Mouse (Mus musculus) stomach, postnatal 0 days (tissue): ENCODE results near the gene Tbc1d4. TPM values are rescaled to one million over a fixed set of nuclear protein-coding genes. Genes with fewer than 3 reads are reported as not detected.

Source experiments
- ATAC-seq: fragments of 200-750 bp; cut with Nextera tagmentation; 2 replicates; pipeline ENCODE4 v1.8.0; 2017; ENCODE audit not compliant: low FRiP score, low TSS enrichment
- DNase-seq: peaks from one replicate; pipeline ENCODE4 v3.0.0-alpha.2; 2016; ENCODE audit warnings: low spot score
- H3K27ac ChIP-seq: fragments of 300-500 bp; sonication (generic); replicated peaks from 2 replicates; pipeline ENCODE4 v1.5.1; 2014; ENCODE audit warnings: mild to moderate bottlenecking, control low read depth
- H3K27me3 ChIP-seq: fragments of 300-500 bp; sonication (generic); 2 replicates; pipeline ENCODE4 v1.6.1; 2014; ENCODE audit warnings: low read length; ENCODE audit not compliant: control insufficient read depth, insufficient read depth
- H3K36me3 ChIP-seq: fragments of 300-500 bp; sonication (generic); 2 replicates; pipeline ENCODE4 v1.6.1; 2014; ENCODE audit warnings: low read length, mixed read lengths; ENCODE audit not compliant: control insufficient read depth, insufficient read depth
- H3K4me1 ChIP-seq: fragments of 300-500 bp; sonication (generic); replicated peaks from 2 replicates; pipeline ENCODE4 v1.6.1; 2014; ENCODE audit warnings: antibody characterized with exemption; ENCODE audit not compliant: control insufficient read depth, insufficient read depth
- H3K4me2 ChIP-seq: fragments of 300-500 bp; sonication (generic); replicated peaks from 2 replicates; pipeline ENCODE4 v1.6.1; 2014; ENCODE audit warnings: low read depth, mild to moderate bottlenecking, control low read depth, moderate library complexity
- H3K4me3 ChIP-seq: fragments of 300-500 bp; sonication (generic); 2 replicates; pipeline ENCODE4 v1.5.1; 2014; ENCODE audit warnings: low read depth, low read length, control low read depth
- H3K9ac ChIP-seq: fragments of 300-500 bp; sonication (generic); 2 replicates; pipeline ENCODE4 v1.6.1; 2014; ENCODE audit warnings: mild to moderate bottlenecking, low read length, control low read depth, mixed read lengths
- H3K9me3 ChIP-seq: fragments of 300-500 bp; sonication (generic); 2 replicates; pipeline ENCODE4 v1.6.1; 2016; ENCODE audit warnings: low read length; ENCODE audit not compliant: control insufficient read depth
- CTCF ChIP-seq: IDR thresholded peaks from 2 replicates; pipeline ENCODE4 v1.5.1; 2016; ENCODE audit warnings: antibody characterized with exemption, low read depth, mild to moderate bottlenecking, moderate library complexity
- EP300 ChIP-seq: optimal IDR thresholded peaks from 2 replicates; pipeline ENCODE3; 2016; ENCODE audit warnings: antibody characterized with exemption
- WGBS: fragments of 180-500 bp; shearing (Covaris S2); extraction: QIAGEN DNeasy Blood & Tissue Kit; methylation state at CpG from one replicate; pipeline ENCODE4 v1.1.7; 2014; 5-methylcytosine and 5-hydroxymethylcytosine counted together
- polyA plus RNA-seq: library from polyadenylated mRNA; unstranded; fragments of >200 nt; fragmentation: Nextera tagmentation; extraction: Ambion mirVana; gene quantifications from 2 replicates; pipeline ENCODE4 v1.2.1, GENCODE M21; 2015

Tbc1d4 gene
- polyA plus RNA-seq, 1 experiment from 2014 or later, result 3.9 TPM

DNA sequence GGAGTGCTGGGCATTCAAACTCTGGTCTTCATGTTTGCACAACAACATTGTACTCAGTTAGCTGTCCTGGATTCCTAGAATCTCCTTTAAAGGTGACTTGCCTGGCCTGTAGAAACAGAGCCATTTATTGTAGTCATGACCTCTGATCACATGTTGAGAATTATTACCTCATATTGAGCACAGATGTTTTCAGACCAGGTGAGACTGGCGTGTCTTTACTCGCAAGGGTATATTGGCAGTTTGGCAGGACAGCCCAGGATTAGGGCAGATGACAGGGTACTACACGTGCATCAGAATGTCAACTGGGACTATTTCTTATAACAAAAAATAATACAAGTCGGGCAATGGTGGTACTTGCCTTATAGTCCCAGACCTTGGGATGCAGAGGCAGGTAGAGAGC, 41.6 kb upstream of the Tbc1d4 start:
- TF ChIP-seq EP300 (no peak), CTCF (no peak)
- H3K27ac ChIP-seq, result no peak overlapping the region
- DNase-seq (no peak), ATAC-seq (no peak)
- H3K36me3 ChIP-seq, result no peaks in the 10 kb centered on the region
- H3K4me3 ChIP-seq, result no peak overlapping the region
- 72% methylated on average over 4 of the region's 4 CpGs for WGBS
- no peaks in the 10 kb centered on the region for H3K27me3 ChIP-seq
- no peaks in the 10 kb centered on the region for H3K9me3 ChIP-seq
- H3K4me2 ChIP-seq, result no peak overlapping the region
- no peak overlapping the region for H3K9ac ChIP-seq
- no peaks in the 10 kb centered on the region for H3K4me1 ChIP-seq

DNA sequence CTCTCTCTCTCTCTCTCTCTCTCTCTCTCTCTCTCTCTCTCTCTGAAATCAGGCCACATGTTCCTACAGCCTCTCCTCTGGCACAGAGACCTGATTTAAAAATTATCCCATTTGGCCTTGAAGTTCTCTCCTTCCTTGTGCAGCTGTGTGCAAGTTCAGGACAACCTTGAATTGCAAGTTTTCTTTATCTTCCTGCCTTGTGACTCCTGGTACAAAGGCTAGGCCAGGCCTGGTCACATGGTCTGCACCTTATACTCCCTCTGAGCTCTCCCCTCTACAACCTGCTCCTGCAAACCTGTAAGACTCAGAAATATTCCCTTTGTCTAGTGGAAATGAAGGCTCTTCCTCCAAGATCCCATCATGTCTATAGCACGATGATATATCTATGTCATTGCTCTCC, 36.0 kb upstream of the Tbc1d4 start:
- Histone ChIP-seq H3K4me3 (no peak overlapping the region), H3K27ac (no peak overlapping the region), H3K27me3 (no peaks in the 10 kb centered on the region), H3K4me1 (no peaks in the 10 kb centered on the region), H3K9me3 (no peaks in the 10 kb centered on the region), H3K36me3 (no peaks in the 10 kb centered on the region), H3K4me2 (no peak overlapping the region), H3K9ac (no peak overlapping the region)
- 88% methylated on average over 1 of the region's 1 CpGs for WGBS
- DNase-seq (peak; percentile 30), ATAC-seq (peak; percentile 80)
- TF ChIP-seq CTCF, result no peak
- TF ChIP-seq EP300, result no peak

GRCm38 (mm10) chr14:101640153-101640843, 31.3 kb upstream of the Tbc1d4 start, which contains the start of gene Commd6:
Gene Commd6 (minus strand): TSS chr14:101640686.
- peak within 1 kb of the TSS; percentile 78 for H3K4me2 ChIP-seq
- no peaks in the 10 kb centered on the region for H3K27me3 ChIP-seq
- H3K4me3 ChIP-seq, result peak within 1 kb of the TSS; percentile 80
- peak within 1 kb of the TSS; percentile 90 for H3K27ac ChIP-seq
- peak; percentile 90 for DNase-seq
- peak; percentile 97 for ATAC-seq
- H3K36me3 ChIP-seq, result 0 out of 2 replicates have a peak, but pooled peaks cover under 1% of the 10 kb centered on the region
- peak within 1 kb of the TSS; percentile 77 for H3K9ac ChIP-seq
- TF ChIP-seq CTCF (peak; percentile 38; the same call in 1 of the 2 replicates), EP300 (no peak)
- H3K4me1 ChIP-seq, result no peaks in the 10 kb centered on the region
- H3K9me3 ChIP-seq, result no peaks in the 10 kb centered on the region
- WGBS, result under 1% methylated on average over 39 of the region's 39 CpGs

DNA sequence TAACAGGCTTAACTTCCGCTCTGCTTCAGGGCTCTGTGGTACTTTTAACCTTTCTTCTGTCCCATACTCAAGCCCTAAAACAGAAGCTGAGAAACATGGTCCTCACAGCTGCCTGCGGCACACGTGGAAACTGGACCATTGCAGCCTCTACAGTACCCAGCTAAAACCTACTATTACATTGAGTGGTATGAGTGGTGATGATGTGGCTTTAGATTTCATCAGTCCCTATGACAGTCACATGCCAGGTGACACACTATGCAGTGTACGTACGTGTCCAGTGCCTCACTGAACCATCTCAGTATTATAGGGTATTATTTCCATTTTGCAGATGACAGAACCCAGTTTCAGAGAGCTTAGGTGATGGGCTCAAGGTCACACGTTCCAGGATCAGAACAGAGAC, 28.4 kb upstream of the Tbc1d4 start:
- Histone ChIP-seq H3K9ac (no peak overlapping the region), H3K27ac (no peak overlapping the region), H3K4me2 (no peak overlapping the region), H3K9me3 (no peaks in the 10 kb centered on the region), H3K27me3 (no peaks in the 10 kb centered on the region), H3K4me3 (no peak overlapping the region), H3K4me1 (no peaks in the 10 kb centered on the region), H3K36me3 (0 out of 2 replicates have a peak, but pooled peaks cover 6% of the 10 kb centered on the region)
- TF ChIP-seq CTCF (no peak), EP300 (no peak)
- 88% methylated on average over 6 of the region's 6 CpGs for WGBS
- no peak for DNase-seq
- ATAC-seq, result no peak

DNA sequence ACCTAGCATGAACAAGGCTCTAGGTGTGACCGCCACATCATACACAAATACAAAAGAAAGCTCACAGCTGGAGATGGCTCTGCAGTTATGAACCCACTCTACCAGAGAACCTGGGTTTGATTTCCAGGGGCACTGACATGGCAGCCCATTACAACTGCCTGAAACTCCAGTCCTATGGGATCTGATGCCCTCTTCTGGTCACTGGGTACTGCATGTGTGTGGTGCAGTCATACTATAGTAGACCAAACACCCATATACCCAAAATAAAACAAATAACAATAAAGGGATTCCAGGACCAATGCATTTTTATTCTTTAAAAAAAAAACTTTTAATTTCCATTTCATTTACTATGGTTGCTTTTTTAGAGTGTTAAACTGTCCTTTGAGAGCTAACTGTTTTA, 26.8 kb upstream of the Tbc1d4 start:
- 96% methylated on average over 1 of the region's 1 CpGs for WGBS
- Histone ChIP-seq H3K9me3 (no peaks in the 10 kb centered on the region), H3K27ac (no peak overlapping the region), H3K27me3 (no peaks in the 10 kb centered on the region), H3K4me2 (no peak overlapping the region), H3K36me3 (0 out of 2 replicates have a peak, but pooled peaks cover 6% of the 10 kb centered on the region), H3K9ac (no peak overlapping the region), H3K4me3 (no peak overlapping the region), H3K4me1 (no peaks in the 10 kb centered on the region)
- ATAC-seq (no peak), DNase-seq (no peak)
- peak; percentile 47 for TF ChIP-seq CTCF
- TF ChIP-seq EP300, result no peak

- DNase-seq, result no peak
- no peaks in the 10 kb centered on the region for H3K27me3 ChIP-seq
- H3K4me1 ChIP-seq, result no peaks in the 10 kb centered on the region
- no peak overlapping the region for H3K9ac ChIP-seq
- ATAC-seq, result no peak
- TF ChIP-seq EP300 (no peak), CTCF (no peak)
- no peak overlapping the region for H3K4me3 ChIP-seq
- H3K4me2 ChIP-seq, result no peak overlapping the region
- H3K36me3 ChIP-seq, result 0 out of 2 replicates have a peak, but pooled peaks cover 6% of the 10 kb centered on the region
- no peak overlapping the region for H3K27ac ChIP-seq
- 86% methylated on average over 2 of the region's 2 CpGs for WGBS
- H3K9me3 ChIP-seq, result no peaks in the 10 kb centered on the region
Observed at GRCm38 (mm10) chr14:101630548-101630947, 21.6 kb upstream of the Tbc1d4 start.
